ENCODE assay signal across 8 mouse cellular contexts in the genomic region with DNA sequence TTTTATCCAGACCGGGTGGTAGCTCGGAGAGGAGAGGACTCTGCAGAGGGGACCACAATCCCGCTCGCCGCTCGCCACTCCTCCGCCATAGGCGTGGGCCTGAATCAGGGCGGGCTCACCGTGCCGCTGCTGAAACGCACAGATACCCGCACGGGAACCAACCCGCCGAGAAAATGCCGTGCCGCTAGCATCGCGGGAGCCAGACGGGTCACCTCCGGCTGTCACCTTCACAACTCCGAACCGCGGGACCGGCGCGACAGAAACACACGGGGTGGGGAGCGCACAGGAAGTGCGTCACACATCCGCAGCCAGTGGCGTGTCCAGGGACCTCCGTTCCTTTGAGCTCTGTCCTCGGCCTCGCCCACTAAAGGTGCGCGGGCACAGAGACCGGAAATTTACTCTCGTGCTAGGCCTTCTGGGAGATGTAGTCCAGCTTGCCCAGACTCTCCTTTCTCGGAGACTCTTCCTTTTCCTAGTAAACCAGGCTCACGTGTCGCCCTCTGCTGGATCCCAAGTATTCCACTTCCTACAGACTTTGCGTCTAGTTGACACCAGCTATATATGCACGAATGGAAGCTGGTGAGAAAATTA. TPM values are rescaled to one million over a fixed set of nuclear protein-coding genes. Genes with fewer than 3 reads are reported as not detected.
A peak's percentile ranks its signal among the peaks of the same experiment; 100 is the strongest.
DNase-seq lines count a peak whose midpoint lies in the region; ATAC-seq and TF ChIP-seq lines count a peak whose summit lies in the region.

Gene Ndufv1 (minus strand): TSS at position 375 of the 591 bp plus-strand sequence.

- H3K27me3 ChIP-seq in embryonic facial prominence, embryonic 15.5 days: no peaks in the 10 kb centered on the region
- H3K27me3 ChIP-seq in limb, embryonic 14.5 days (ENCODE audit: control insufficient read depth, insufficient read depth, low read length): no peaks in the 10 kb centered on the region
- no peaks in the 10 kb centered on the region for H3K27me3 ChIP-seq in midbrain, postnatal 0 days (ENCODE audit: insufficient read depth, low read length)

- peak; percentile 93 for TF ChIP-seq POLR2A in bone marrow, adult 2 months (IDR thresholded peaks at IDR 0.05; ENCODE audit: borderline replicate concordance, control insufficient read depth, low read depth, low read length)
- no peak for TF ChIP-seq POLR2A in limb, embryonic 14.5 days (IDR thresholded peaks at IDR 0.05; ENCODE audit: borderline replicate concordance, extremely low read depth, insufficient read depth, insufficient read length)

- no peaks in the 10 kb centered on the region for H3K9me3 ChIP-seq in embryonic facial prominence, embryonic 15.5 days (replicated peaks)
- no peaks in the 10 kb centered on the region for H3K9me3 ChIP-seq in limb, embryonic 14.5 days (ENCODE audit: control insufficient read depth, low read length)
- no peaks in the 10 kb centered on the region for H3K9me3 ChIP-seq in midbrain, postnatal 0 days (ENCODE audit: low read length)

- H3K9ac ChIP-seq in embryonic facial prominence, embryonic 15.5 days: peak within 1 kb of the TSS; percentile 83
- H3K9ac ChIP-seq in limb, embryonic 14.5 days (ENCODE audit: low read depth, low read length, severe bottlenecking): peak within 1 kb of the TSS; percentile 73
- H3K9ac ChIP-seq in midbrain, postnatal 0 days (replicated peaks; ENCODE audit: low read length, poor library complexity, severe bottlenecking): peak within 1 kb of the TSS; percentile 79

- peaks cover 29% of the 10 kb centered on the region for H3K36me3 ChIP-seq in embryonic facial prominence, embryonic 15.5 days
- peaks cover 35% of the 10 kb centered on the region for H3K36me3 ChIP-seq in limb, embryonic 14.5 days (ENCODE audit: control insufficient read depth, insufficient read depth, low read length)
- peaks cover 24% of the 10 kb centered on the region for H3K36me3 ChIP-seq in midbrain, postnatal 0 days (ENCODE audit: insufficient read depth, low read length)

- peak within 1 kb of the TSS; percentile 74 for H3K4me3 ChIP-seq in bone marrow, adult 2 months (replicated peaks; ENCODE audit: control insufficient read depth, low read depth, low read length)
- peak within 1 kb of the TSS; percentile 95 for H3K4me3 ChIP-seq in embryonic facial prominence, embryonic 15.5 days (replicated peaks)
- H3K4me3 ChIP-seq in limb, embryonic 14.5 days (replicated peaks; ENCODE audit: low read length): peak within 1 kb of the TSS; percentile 89
- H3K4me3 ChIP-seq in midbrain, postnatal 0 days (ENCODE audit: low read depth, low read length): peak within 1 kb of the TSS; percentile 81

- peak; percentile 99 for ATAC-seq in embryonic facial prominence, embryonic 15.5 days (ENCODE audit: insufficient number of reproducible peaks, low FRiP score, low TSS enrichment, low read depth)
- ATAC-seq in limb, embryonic 14.5 days (ENCODE audit: low FRiP score, low read depth): peak; percentile 99
- peak; percentile 99 for ATAC-seq in midbrain, postnatal 0 days (ENCODE audit: low FRiP score)

- peak; percentile 99 for DNase-seq in 416B (ENCODE audit: low read depth)
- DNase-seq in heart, adult 8-10 months (ENCODE audit: low spot score): peak; percentile 99
- peak; percentile 99 for DNase-seq in kidney, adult 9 months
- peak; percentile 99 for DNase-seq in limb, embryonic 14.5 days (ENCODE audit: low spot score)
- peak; percentile 99 for DNase-seq in midbrain, postnatal 0 days (ENCODE audit: low spot score)
- peak; percentile 83 to 90 for DNase-seq in spleen, postnatal 14 days (ENCODE audit: low spot score in 2 of 2)

- H3K4me2 ChIP-seq in embryonic facial prominence, embryonic 15.5 days (replicated peaks): peak within 1 kb of the TSS; percentile 67
- peak within 1 kb of the TSS; percentile 57 for H3K4me2 ChIP-seq in limb, embryonic 14.5 days (replicated peaks; ENCODE audit: low read depth, low read length, severe bottlenecking)
- H3K4me2 ChIP-seq in midbrain, postnatal 0 days (ENCODE audit: low read depth, low read length, poor library complexity, severe bottlenecking): peak within 1 kb of the TSS; percentile 61

- peaks cover 4% of the 10 kb centered on the region for H3K4me1 ChIP-seq in bone marrow, adult 2 months (ENCODE audit: control insufficient read depth, insufficient read depth, low read length)
- peaks cover 16% of the 10 kb centered on the region for H3K4me1 ChIP-seq in embryonic facial prominence, embryonic 15.5 days
- peaks cover 8% of the 10 kb centered on the region for H3K4me1 ChIP-seq in limb, embryonic 14.5 days (ENCODE audit: control insufficient read depth, insufficient read depth, low read length)
- peaks cover 5% of the 10 kb centered on the region; the same call in 1 of the 2 replicates for H3K4me1 ChIP-seq in midbrain, postnatal 0 days (ENCODE audit: insufficient read depth, low read length)

- H3K27ac ChIP-seq in bone marrow, adult 2 months (ENCODE audit: control insufficient read depth, insufficient read depth, low read depth, low read length, poor library complexity): peak within 1 kb of the TSS; percentile 57
- peak within 1 kb of the TSS; percentile 65 for H3K27ac ChIP-seq in embryonic facial prominence, embryonic 15.5 days (replicated peaks)
- peak within 1 kb of the TSS; percentile 63; the same call in 1 of the 2 replicates for H3K27ac ChIP-seq in limb, embryonic 14.5 days (replicated peaks; ENCODE audit: low read depth, low read length)
- peak within 1 kb of the TSS; percentile 77 for H3K27ac ChIP-seq in midbrain, postnatal 0 days (ENCODE audit: low read depth, low read length)

- under 1% methylated on average over 45 of the region's 45 CpGs for WGBS in bone marrow, adult 2 months
- under 1% methylated on average over 45 of the region's 45 CpGs for WGBS in embryonic facial prominence, embryonic 15.5 days
- 1% methylated on average over 45 of the region's 45 CpGs for WGBS in limb, embryonic 14.5 days
- 0% methylated on average over 45 of the region's 45 CpGs for WGBS in midbrain, postnatal 0 days

- TF ChIP-seq CTCF in bone marrow, adult 2 months (IDR thresholded peaks at IDR 0.05; ENCODE audit: control insufficient read depth, insufficient read depth, low read length): peak; percentile 65
- peak; percentile 92 for TF ChIP-seq CTCF in midbrain, postnatal 0 days (IDR thresholded peaks at IDR 0.05)

RNA-seq across cellular contexts. Expression of gene Ndufv1, which starts in this region (rescaled TPM):
- 61.7 and 118 TPM in 2 replicates for polyA plus RNA-seq in bone marrow, adult 2 months (2011; ENCODE audit: insufficient read depth, insufficient read length, low replicate concordance, missing spikeins)
- polyA plus RNA-seq in embryonic facial prominence, embryonic 15.5 days (2015; fragmentation: Nextera tagmentation; extraction: Ambion mirVana): 190 and 202 TPM in 2 replicates
- 1,000 to 10,000 TPM; 1,087 to 1,207 (median 1,176) TPM for total RNA-seq in heart, adult 8-10 months (2022)
- polyA plus RNA-seq in limb, embryonic 14.5 days (2012; rRNA removed): 141 and 157 TPM in 2 replicates
- polyA plus RNA-seq in limb, embryonic 14.5 days (2014; fragmentation: Nextera tagmentation; extraction: Ambion mirVana): 193 and 194 TPM in 2 replicates
- total RNA-seq in midbrain, postnatal 0 days (2014; rRNA removed): 137 and 237 TPM in 2 replicates
- 271 and 281 TPM in 2 replicates for polyA plus RNA-seq in midbrain, postnatal 0 days (2015; fragmentation: Nextera tagmentation; extraction: Ambion mirVana)

Comparison
In these comparisons a context has a peak if more than half of its experiments do, and no peak if none do; other contexts are left out.
1. Peak in every context shown above with its lines: DNase-seq, ATAC-seq, H3K4me3 ChIP-seq and H3K27ac ChIP-seq.